Mouse (Mus musculus) brain, embryonic 14.5 days (tissue): ENCODE data around the gene Vim.

Experiments used
- CTCF ChIP-seq: fragments of 200-500 bp; IDR thresholded peaks from 2 replicates; pipeline ENCODE4 v1.5.1; 2012; ENCODE audit warnings: inconsistent platforms, mild to moderate bottlenecking, moderate library complexity, borderline replicate concordance; ENCODE audit not compliant: insufficient read depth, insufficient read length; ENCODE audit errors: extremely low read depth
- POLR2A ChIP-seq: fragments of 200-500 bp; IDR thresholded peaks from 2 replicates; pipeline ENCODE4 v1.6.1; 2012; ENCODE audit warnings: mild to moderate bottlenecking, inconsistent platforms, borderline replicate concordance; ENCODE audit not compliant: poor library complexity, insufficient read depth, insufficient read length, severe bottlenecking; ENCODE audit errors: extremely low read depth

- TF ChIP-seq CTCF = no peak
- TF ChIP-seq POLR2A = peak; percentile 58; the same call in 1 of the 2 replicates
Observed at GRCm38 (mm10) chr2:13573408-13574065, at the start of gene Vim.
